Mouse (Mus musculus) embryonic stem cell, embryonic (primary cell): ENCODE measurements around the gene Sh3tc1.

ENCODE experiments used
- CTCF ChIA-PET, 4 experiments: fragments of 300-600 bp in 2 of 4; fragments of 350-600 bp in 2 of 4; sonication (Branson Sonifier 250); formaldehyde crosslinking; loops; one replicate each; lab custom pipeline; 2022; ENCODE audit warnings: inconsistent platforms in 2 of 4; lab: Charles Lee
- POLR2A ChIA-PET, 4 experiments: fragments of 300-600 bp in 2 of 4; fragments of 350-600 bp in 2 of 4; sonication (Branson Sonifier 250); formaldehyde crosslinking; loops; one replicate each; lab custom pipeline; 2022; ENCODE audit warnings: antibody characterized with exemption in 4 of 4, inconsistent platforms in 1 of 4; lab: Charles Lee

The Sh3tc1 gene

GRCm38 (mm10) chr5:35719343-35719742 is 20.4 kb downstream of the Sh3tc1 start:
- POLR2A ChIA-PET: interaction anchor here in 3 of 4 experiments (0.8 to 5.9 kb wide), 19 partner anchors 10 to 144 kb away, joined by 3 to 42 read pairs (median 8); partner anchors contain the start of genes Sh3tc1 (in 2 of the 3), Ablim2 (in 1 of the 3), Acox3 (in 1 of the 3) and Trmt44 (in 1 of the 3)

GRCm38 (mm10) chr5:35718817-35719216 is 21.0 kb downstream of the Sh3tc1 start:
- POLR2A ChIA-PET: interaction anchor here in 3 of 4 experiments (0.5 to 5.9 kb wide), 25 partner anchors 9 to 143 kb away, joined by 3 to 42 read pairs (median 5); partner anchors contain the start of genes Ablim2 (in 2 of the 3), Sh3tc1 (in 2 of the 3), Trmt44 (in 2 of the 3) and Acox3 (in 1 of the 3)
- CTCF ChIA-PET: interaction anchor here (0.6 to 3.6 kb wide), 20 partner anchors 14 to 385 kb away, joined by 3 to 30 read pairs (median 4); partner anchors contain the start of genes Acox3 (in 1 of the 4), Htra3 (in 1 of the 4) and Sh3tc1 (in 1 of the 4)

More at GRCm38 (mm10) chr5:35719343-35719742, 20.4 kb downstream of the Sh3tc1 start:
- CTCF ChIA-PET: interaction anchor here (0.8 to 3.6 kb wide), 15 partner anchors 14 to 139 kb away, joined by 3 to 30 read pairs (median 4); partner anchors contain the start of genes Acox3 (in 1 of the 4) and Sh3tc1 (in 1 of the 4)

DNA sequence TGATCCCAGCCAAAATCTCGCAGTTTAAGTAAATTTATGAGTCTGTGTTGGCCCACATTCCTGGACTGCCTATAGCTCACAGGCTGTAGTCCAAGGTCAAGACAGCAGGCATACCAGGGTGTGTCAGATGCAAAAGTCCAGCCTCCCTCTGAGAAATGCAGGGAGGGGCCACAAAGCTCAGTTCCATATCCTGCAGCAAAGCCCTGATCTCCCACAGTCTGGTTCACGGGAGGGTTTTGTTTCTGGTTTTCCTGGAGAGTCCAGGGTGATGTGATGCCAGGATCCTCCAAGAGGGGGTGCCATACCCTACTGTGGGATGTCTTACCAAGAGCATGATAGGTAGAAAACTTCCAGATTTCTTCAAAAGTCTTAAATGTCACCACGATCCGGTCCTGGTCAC is 21.8 kb downstream of the Sh3tc1 start:
- POLR2A ChIA-PET: interaction anchor here in 3 of 4 experiments (0.5 to 4.2 kb wide), 58 partner anchors 8 to 1058 kb away, joined by 3 to 42 read pairs (median 4); partner anchors contain the start of genes Trmt44 (in 3 of the 3), Ablim2 (in 2 of the 3), Sh3tc1 (in 2 of the 3) and Acox3 (in 1 of the 3)
- CTCF ChIA-PET: interaction anchor here (0.5 to 3.6 kb wide), 49 partner anchors 8 to 1011 kb away, joined by 3 to 30 read pairs (median 4); partner anchors contain the start of genes Ablim2 (in 3 of the 4), Sh3tc1 (in 2 of the 4) and Acox3 (in 1 of the 4)

DNA sequence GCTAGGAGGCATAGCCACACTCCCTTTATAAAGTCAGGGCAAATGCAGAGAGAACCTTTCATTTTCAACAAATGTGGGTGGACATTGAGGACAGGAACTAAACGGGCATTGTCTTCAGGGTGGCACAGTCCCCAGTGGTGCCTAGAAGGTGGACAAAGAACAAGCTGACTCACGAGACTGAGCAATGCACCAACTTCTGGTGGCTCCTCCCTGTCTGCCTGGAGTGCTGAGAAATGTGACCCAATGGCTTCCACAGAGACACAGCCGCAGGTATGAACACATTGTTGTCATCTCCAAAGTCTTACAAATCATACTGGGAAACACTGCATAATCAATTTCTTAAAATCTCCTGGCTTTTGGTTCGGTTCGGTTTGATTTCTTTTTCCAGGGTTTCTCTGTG is 22.3 kb downstream of the Sh3tc1 start:
- POLR2A ChIA-PET: interaction anchor here in 3 of 4 experiments (0.5 to 4.2 kb wide), 55 partner anchors 8 to 1057 kb away, joined by 3 to 42 read pairs (median 4); partner anchors contain the start of genes Trmt44 (in 3 of the 3), Sh3tc1 (in 2 of the 3), Ablim2 (in 1 of the 3) and Acox3 (in 1 of the 3)
- CTCF ChIA-PET: interaction anchor here (0.5 to 3.6 kb wide), 48 partner anchors 8 to 1010 kb away, joined by 3 to 30 read pairs (median 4); partner anchors contain the start of genes Ablim2 (in 3 of the 4), Sh3tc1 (in 2 of the 4) and Acox3 (in 1 of the 4)

GRCm38 (mm10) chr5:35713649-35714354 is 26.0 kb downstream of the Sh3tc1 start:
- ChIA-PET POLR2A (interaction anchor here (0.6 to 2.5 kb wide), 31 partner anchors 8 to 524 kb away, joined by 3 to 27 read pairs (median 4); partner anchors contain the start of genes Afap1 (in 1 of the 4), Sh3tc1 (in 1 of the 4) and Trmt44 (in 1 of the 4)), CTCF (interaction anchor here (0.6 to 3.8 kb wide), 115 partner anchors 8 to 1180 kb away, joined by 3 to 82 read pairs (median 4); partner anchors contain the start of genes Cpz (in 3 of the 4), Sh3tc1 (in 3 of the 4), Ablim2 (in 2 of the 4) and Acox3 (in 1 of the 4))

DNA sequence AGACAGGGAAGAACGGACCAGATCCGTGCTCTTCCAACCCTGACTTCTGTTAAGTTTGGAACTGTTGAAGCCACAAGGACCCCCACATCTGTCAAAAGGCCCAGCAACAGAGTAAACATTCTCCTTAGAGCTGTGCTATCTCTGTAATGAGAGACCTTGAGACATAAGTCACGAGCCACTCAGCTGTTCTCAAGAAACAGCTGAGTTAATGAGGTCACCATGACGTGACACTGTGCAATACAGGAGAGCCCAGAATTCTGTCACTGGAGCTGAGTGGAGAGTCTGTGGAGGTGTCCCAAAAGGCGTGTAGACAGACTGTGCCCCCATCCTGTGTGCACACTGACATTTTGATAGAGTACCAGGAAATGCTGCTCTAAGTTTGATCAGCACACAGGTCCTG is 27.3 kb downstream of the Sh3tc1 start:
- ChIA-PET POLR2A (interaction anchor here in 2 of 4 experiments (0.6 to 2.5 kb wide), 5 partner anchors 12 to 58 kb away, joined by 3 to 27 read pairs (median 3); no protein-coding TSS in a partner anchor), CTCF (interaction anchor here in 3 of 4 experiments (1.3 to 3.8 kb wide), 7 partner anchors 10 to 189 kb away, joined by 3 to 82 read pairs (median 37); no protein-coding TSS in a partner anchor)

GRCm38 (mm10) chr5:35710931-35711330 is 28.9 kb downstream of the Sh3tc1 start:
- CTCF ChIA-PET: interaction anchor here in 3 of 4 experiments (1.0 to 3.1 kb wide), 6 partner anchors 10 to 147 kb away, joined by 3 to 36 read pairs (median 4); no protein-coding TSS in a partner anchor
- POLR2A ChIA-PET: interaction anchor here in 3 of 4 experiments (0.5 to 3.0 kb wide), 19 partner anchors 10 to 204 kb away, joined by 3 to 13 read pairs (median 4); partner anchors contain the start of genes Trmt44 (in 2 of the 3) and Acox3 (in 1 of the 3)

- POLR2A ChIA-PET: interaction anchor here in 3 of 4 experiments (0.6 to 3.0 kb wide), 25 partner anchors 8 to 204 kb away, joined by 3 to 20 read pairs (median 5); partner anchors contain the start of genes Trmt44 (in 3 of the 3) and Acox3 (in 1 of the 3)
These were observed 29.3 kb downstream of the Sh3tc1 start for GRCm38 (mm10) chr5:35710481-35710880.

DNA sequence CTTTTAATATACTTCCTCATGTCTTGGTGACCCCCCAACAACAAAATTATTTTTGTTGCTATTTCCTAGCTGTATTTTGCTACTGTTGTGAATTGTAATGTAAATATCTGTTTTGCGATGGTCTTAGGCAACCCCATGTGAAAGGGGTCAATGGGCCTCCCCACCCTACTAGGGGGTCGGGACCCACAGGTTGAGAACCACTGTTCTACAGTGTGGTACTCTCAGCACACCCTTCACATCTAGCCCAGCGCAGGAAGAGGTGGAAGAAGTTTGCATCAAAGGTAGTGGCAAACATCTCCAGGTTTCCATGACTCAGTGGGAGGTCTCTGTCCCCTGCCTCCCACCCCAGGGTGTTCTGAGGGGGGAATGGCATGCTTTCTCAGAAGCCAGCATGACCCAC is 34.4 kb downstream of the Sh3tc1 start:
- CTCF ChIA-PET: interaction anchor here in 3 of 4 experiments (1.0 to 5.9 kb wide), 5 partner anchors 8 to 90 kb away, joined by 4 to 82 read pairs (median 6); no protein-coding TSS in a partner anchor
- POLR2A ChIA-PET: interaction anchor here in 2 of 4 experiments (0.7 to 1.4 kb wide), 5 partner anchors 10 to 129 kb away, joined by 3 to 5 read pairs (median 4); partner anchors contain the start of gene Ablim2 (in 1 of the 2)

More at GRCm38 (mm10) chr5:35710481-35710880, 29.3 kb downstream of the Sh3tc1 start:
- CTCF ChIA-PET: interaction anchor here in 3 of 4 experiments (1.0 to 3.1 kb wide), 9 partner anchors 10 to 148 kb away, joined by 3 to 36 read pairs (median 4); no protein-coding TSS in a partner anchor

DNA sequence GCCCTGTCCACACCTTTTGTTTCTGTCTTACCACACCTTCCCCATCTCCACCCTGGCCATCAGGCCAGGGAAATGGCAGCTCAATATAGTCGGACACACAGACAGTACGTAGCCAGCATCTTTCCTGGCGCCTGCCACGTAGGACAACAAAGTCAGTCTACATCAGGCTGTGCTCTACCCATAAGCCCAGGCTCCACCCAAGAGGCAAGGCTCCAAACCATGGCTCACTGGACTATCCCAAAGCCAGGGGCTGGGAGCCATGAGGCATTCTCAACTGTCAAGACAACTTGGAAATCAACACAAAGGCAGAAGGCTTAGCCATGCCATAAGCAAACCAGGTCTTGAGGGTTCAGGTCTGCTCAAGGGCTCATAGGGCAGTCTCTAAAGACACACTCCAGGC is 36.0 kb downstream of the Sh3tc1 start:
- POLR2A ChIA-PET: interaction anchor here in 3 of 4 experiments (0.6 to 1.4 kb wide), 5 partner anchors 14 to 38 kb away, joined by 3 to 4 read pairs (median 3); partner anchors contain the start of gene Sh3tc1 (in 1 of the 3)

GRCm38 (mm10) chr5:35703183-35703582 is 36.6 kb downstream of the Sh3tc1 start:
- CTCF ChIA-PET: interaction anchor here in 2 of 4 experiments (1.0 to 5.9 kb wide), 2 partner anchors 10 to 11 kb away, joined by 7 to 82 read pairs; no protein-coding TSS in a partner anchor

More for the DNA sequence above, 36.0 kb downstream of the Sh3tc1 start:
- CTCF ChIA-PET: interaction anchor here in 2 of 4 experiments (1.0 to 5.9 kb wide), 3 partner anchors 10 kb away, joined by 7 to 82 read pairs (median 12); no protein-coding TSS in a partner anchor

DNA sequence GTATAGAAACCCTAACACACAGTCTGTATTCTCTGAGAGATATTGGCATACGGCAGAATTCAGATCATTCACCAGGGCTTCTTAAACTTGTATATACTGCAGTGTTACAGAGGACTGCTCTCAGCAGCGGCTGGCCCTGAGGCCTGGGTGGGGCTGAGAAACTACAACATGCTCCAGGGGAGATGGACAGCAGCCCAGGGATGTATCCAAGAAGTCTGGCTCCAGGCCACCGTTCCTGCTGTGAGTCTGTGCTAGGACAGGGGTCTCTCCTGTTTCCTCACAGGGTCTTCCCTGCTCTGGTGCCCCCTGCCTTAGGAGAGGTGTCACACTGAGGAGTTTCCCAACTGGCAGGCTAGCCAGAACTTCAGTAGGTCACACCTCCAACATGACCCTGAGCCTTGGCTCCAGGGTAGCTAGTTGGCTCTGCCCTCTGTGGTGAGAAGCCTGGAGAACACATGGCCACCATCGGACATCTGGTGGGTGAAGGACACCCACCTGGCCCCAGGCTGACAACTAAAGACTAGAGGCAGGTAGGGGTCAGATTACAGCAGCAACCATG is 37.1 kb downstream of the Sh3tc1 start:
- POLR2A ChIA-PET: interaction anchor here in 3 of 4 experiments (0.5 to 5.3 kb wide), 7 partner anchors 7 to 62 kb away, joined by 3 to 27 read pairs (median 8); partner anchors contain the start of genes Ablim2 (in 1 of the 3) and Sh3tc1 (in 1 of the 3)

More at GRCm38 (mm10) chr5:35703183-35703582, 36.6 kb downstream of the Sh3tc1 start:
- POLR2A ChIA-PET: interaction anchor here in 3 of 4 experiments (0.6 to 5.3 kb wide), 7 partner anchors 10 to 52 kb away, joined by 3 to 27 read pairs (median 3); partner anchors contain the start of gene Sh3tc1 (in 1 of the 3)

GRCm38 (mm10) chr5:35701042-35701441 is 38.7 kb downstream of the Sh3tc1 start:
- ChIA-PET POLR2A (interaction anchor here (0.6 to 5.3 kb wide), 29 partner anchors 9 to 165 kb away, joined by 3 to 27 read pairs (median 3); partner anchors contain the start of genes Ablim2 (in 2 of the 4), Sh3tc1 (in 2 of the 4) and Acox3 (in 1 of the 4)), CTCF (interaction anchor here (0.5 to 5.9 kb wide), 95 partner anchors 8 to 449 kb away, joined by 3 to 82 read pairs (median 4); partner anchors contain the start of genes Ablim2 (in 4 of the 4), Htra3 (in 3 of the 4), Acox3 (in 1 of the 4) and Cpz (in 1 of the 4))

More for the DNA sequence above, 37.1 kb downstream of the Sh3tc1 start:
- CTCF ChIA-PET: interaction anchor here (0.7 to 5.9 kb wide), 10 partner anchors 11 to 155 kb away, joined by 3 to 82 read pairs (median 26); no protein-coding TSS in a partner anchor

GRCm38 (mm10) chr5:35695815-35696214 is 44.0 kb downstream of the Sh3tc1 start:
- ChIA-PET CTCF (interaction anchor here in 3 of 4 experiments (0.6 to 2.1 kb wide), 15 partner anchors 11 to 100 kb away, joined by 3 to 7 read pairs (median 4); partner anchors contain the start of gene Ablim2 (in 1 of the 3)), POLR2A (interaction anchor here in 3 of 4 experiments (0.6 to 1.3 kb wide), 5 partner anchors 11 to 175 kb away, joined by 3 to 6 read pairs (median 3); partner anchors contain the start of gene Ablim2 (in 1 of the 3))

GRCm38 (mm10) chr5:35693638-35694037 is 46.1 kb downstream of the Sh3tc1 start:
- CTCF ChIA-PET: interaction anchor here in 3 of 4 experiments (0.7 to 2.1 kb wide), 5 partner anchors 20 to 972 kb away, joined by 3 to 7 read pairs (median 4); no protein-coding TSS in a partner anchor
- POLR2A ChIA-PET: interaction anchor here in 2 of 4 experiments (0.9 to 1.2 kb wide), 2 partner anchors 24 to 117 kb away, joined by 3 to 18 read pairs; no protein-coding TSS in a partner anchor
